Mouse (Mus musculus): Measurements from ENCODE around the gene Spns2.

Spns2 gene

DNA sequence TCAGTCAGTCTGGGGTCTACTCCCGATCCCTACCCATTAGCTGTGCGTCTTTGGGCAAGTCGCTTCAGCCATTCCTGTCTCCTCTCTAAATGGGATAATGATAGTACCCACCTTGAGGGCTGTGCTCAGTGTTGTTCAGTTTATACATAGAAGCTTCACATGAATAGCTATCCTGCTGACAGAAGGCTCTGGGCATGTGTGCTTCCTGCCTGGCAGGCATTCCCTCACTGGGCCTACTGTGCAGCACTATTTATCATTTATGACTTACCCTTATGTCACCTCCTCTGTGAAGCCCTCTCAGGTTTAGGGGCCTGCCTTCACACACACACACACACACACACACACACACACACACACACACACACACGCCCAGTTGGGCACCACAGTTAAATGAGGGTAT, 10.4 kb upstream of the Spns2 start:
- DNase-seq (ENCODE audit: low spot score): no peak

DNA sequence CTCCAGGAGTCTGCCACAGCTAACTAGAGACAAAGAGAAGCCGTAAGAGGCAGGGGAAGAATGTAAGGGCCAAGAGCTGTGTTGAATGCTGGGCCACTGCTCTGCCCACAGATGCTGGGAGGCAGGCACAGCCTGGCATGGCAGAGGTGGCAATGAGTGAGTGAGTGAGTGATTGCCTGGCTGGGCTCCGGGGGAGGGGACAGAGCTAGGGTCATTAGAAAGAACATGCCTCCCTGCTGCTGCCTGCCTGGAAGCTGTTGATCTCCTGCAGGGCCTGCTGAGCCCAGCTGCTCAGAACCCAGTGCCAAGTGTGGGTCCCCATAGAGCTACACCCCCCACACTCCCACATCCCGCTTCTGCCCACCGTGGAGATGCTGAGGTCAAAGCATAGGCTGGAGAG, 7.7 kb upstream of the Spns2 start:
- no peak for DNase-seq (ENCODE audit: low spot score)

DNA sequence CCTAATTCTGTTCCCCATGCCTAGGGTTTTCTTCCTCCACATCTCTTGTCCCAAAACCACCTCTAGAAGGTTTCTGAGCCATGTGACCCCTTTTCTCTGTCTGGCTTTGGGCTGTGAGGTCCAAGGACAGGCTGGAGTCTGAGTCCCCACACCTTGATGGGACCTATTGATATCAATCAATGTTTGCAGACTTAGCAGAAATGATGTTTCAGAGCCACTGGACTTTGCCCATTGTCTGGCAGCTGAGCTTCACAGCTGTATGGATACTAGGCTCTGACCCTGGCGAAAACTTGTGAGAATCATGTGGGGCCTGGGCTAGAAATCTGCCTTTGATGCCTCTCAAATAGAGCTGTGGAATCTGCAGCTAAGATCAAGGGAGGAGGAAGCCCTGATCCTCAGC, 7.1 kb upstream of the Spns2 start:
- DNase-seq (ENCODE audit: low spot score): no peak

DNA sequence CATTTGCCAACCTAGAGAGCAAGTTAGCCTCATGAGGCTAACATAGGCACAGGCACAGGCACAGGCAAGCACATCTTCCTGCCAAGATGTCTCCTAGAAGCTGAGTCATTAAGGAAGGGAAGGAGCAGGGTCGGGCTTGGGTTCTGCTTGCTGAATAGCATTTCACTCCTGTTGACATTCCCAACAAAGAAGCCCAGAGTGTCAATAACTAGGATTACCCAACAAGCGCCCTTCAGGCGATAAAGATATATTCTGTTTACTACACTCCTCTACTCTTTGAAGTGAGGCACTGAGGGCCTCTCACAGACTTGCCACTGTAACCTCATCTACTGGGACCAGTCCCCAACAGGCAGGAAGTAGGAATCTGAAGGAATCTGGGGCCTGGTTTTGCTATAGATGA, 6.4 kb upstream of the Spns2 start:
- no peak for DNase-seq (ENCODE audit: low spot score)

DNA sequence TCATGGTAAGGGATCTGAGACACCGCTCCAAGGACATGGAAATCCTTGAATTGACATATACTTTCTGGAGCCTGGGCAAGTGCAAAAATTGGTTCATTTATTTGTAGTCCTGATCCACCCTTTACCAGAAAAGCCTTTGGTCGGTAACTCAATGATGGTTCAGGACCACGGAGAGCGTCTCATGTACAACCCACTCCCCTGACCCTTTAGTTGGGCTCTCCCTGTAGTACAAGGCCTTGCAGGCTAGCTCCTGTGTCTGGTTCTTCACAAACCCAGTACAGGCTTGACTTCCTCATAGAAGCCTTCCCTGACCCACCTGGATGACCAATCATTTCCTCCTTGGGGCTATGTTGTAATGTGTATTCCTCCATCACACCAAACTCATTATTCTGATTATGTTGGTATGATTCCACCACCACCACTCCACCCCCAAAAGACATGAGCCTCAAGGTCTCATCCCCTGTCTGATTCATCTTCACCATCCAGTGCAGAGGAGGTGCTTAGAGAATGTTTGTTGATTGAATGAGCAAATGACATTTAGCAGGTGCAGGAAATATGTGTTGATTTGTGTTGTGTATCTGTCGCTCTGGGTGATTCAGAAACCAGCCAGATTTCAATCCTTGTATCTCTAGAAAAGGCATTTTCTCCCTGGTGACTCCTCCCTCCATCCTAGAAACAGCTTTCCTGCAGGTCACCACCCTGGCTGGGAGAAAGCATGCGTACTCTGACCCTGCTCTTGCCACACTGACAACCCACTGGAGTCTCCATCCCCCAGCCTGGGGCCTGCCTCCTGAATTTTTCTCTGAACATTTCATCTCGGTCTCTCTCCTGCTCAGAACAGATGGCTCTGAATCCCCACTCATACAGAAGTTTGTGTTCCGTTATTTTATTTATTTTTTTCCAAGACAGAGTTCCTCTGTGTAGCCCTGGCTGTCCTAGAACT, 4.6 kb upstream of the Spns2 start:
- DNase-seq (ENCODE audit: low spot score): no peak

DNA sequence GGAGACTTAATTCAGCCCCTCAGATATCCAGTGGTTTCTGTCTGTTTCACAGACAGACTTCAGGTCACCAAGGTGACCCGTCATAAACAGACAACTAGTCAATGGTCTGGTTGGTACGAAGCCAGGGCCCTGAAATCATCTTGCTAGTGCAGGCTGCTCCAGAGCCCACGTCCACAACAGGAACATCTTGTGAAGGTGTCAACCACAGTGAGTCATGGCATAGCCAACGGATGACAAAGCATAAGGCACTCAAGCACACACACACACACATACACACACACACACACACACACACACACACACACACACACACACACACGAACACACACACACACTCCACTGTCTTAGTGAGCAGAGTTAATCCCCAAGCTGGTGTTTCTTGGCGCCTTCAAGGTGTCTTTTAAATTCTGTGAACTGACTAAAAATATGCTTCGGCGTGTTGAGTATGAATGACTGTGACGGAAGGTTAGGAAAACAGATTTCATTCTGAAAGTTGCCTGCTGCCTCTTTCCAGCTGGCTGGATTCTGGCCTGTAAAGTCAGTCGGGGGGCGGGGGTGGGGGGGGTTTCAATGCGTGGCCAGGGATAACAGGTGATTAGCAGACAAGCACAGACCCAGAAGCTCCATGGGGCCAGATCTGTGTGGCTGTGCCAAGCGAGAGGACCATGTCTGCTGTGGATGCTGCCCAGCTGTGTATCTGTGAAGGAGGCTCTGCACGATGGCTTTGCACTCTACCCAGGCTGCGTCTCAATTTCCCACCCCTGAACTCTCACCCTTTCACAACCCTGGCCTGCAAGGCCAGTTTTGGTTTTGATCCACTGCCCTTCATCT, 1.6 kb upstream of the Spns2 start:
- no peak for DNase-seq (ENCODE audit: low spot score)

DNA sequence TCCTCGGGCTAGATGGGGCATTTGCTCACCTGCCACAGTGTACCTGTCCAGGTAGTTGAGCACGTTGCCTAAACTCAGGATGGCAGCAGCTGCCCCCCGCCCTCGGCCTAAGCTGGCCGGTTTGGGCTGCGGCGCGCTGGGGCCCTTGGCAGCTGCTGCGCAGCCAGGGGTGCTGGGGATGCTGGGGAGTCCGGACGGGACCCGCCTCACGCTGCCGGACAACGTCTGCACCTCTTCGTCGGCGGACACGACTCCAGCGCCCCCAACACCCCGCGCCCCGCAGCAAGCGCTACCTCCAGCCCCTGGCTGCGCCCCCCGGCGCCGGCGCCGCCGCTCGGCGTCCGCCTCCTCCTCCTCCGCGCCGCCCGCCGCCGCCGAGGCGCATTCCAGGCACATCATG, 307 bp downstream of the Spns2 start:
- no peak for DNase-seq (ENCODE audit: low spot score)

DNA sequence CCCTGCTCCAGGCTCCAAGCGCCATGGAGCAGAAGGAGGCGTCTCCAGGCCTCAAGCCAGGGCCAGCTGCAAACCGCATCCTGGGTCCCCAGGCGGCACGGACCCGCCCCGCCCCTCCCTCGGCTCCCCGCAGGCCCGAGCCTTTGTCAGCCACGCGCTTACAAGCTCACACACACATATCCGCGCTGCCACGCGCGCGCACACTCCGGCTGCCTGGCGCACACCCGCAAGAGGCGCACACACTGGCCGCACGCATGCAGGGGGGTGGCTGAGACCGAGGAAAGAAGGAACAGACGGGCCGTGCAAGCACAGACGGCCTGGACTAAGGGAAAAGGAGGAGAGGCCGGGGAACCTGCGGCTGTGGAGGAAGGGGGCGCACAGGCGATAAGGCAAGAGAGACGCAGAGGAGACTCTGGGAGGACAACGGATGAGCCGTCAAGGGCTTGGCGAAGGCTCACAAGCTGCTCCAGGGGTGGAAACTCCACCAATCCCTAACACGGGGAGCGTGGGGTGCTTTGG, 892 bp downstream of the Spns2 start:
- DNase-seq (ENCODE audit: low spot score): no peak

DNA sequence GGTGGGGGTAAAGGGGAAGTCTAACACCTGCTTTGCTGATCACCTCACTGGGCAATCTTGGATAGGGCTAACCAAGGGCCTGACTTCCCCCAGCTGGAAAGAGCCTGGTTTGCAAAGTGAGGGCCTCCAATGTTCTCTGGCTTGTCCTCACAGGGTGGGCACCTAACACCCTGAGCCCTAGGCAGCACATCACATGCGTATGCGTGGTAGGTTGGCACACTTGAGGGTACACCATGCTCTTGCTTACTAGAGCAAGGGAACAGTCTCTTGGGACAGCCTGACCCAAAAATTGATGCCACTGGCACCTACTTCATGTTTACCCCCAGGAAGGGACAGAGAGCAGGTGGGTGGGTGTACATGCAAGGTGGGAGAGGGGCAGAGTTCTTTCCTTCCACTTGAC, 2.0 kb downstream of the Spns2 start:
- DNase-seq (ENCODE audit: low spot score): no peak

DNA sequence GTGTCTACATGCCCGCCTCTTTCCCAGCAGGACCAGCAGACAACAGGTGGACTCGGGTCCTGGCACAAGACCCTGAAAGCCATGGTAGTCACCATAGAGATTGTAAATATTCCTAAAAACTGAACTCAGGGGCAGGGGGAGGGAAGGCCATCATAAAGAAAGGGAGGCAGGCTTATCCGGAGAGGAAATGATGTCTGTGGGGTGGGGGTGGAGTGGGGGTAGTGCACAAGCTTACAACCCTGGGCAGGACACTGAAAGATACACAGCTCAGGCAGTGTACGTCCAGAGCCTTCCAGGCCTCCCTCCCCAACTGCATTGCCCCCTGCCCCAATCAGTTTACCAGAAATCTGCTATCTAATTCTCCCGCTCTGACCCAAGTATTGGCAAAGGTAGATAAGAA, 2.5 kb downstream of the Spns2 start:
- no peak for DNase-seq (ENCODE audit: low spot score)

DNA sequence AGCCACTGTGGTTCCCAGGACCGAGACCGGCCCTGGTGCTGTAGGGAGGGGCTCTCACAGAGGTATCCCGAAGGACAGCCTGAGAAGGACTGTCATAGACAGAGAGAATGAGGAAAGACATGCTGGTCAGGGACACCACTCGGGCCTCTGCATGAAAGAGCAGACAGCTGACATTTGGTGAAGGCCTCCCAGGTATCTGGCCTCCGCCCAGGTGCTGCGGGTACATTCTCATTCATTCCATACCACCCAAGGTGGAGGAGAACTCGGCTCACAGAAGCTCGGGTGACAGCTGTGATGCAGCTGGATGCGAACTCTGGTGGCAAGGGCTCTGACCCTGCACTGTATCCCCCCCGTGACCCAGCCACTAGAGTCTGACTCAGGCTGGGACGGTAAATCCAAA, 3.7 kb downstream of the Spns2 start:
- DNase-seq (ENCODE audit: low spot score): no peak

DNA sequence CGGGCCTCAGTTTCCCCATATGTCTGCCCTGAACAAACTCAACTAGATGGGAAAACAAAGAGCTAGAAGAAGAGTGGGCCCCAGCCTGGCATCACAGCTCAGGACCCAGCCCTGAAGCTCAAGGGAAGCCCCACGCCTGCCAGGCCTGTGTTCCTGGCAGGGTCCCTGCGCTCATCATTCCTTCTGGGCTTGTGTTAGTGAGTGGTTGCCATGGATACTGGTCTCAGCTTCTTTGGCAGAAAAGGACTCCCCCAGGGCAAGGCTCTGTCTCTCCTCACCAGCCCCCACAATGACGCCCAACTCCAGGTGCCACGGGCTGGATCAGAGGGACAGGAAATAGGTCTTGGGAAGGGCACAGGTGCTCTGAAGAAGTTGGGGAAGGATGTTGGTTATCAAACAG, 4.5 kb downstream of the Spns2 start:
- DNase-seq (ENCODE audit: low spot score): no peak

DNA sequence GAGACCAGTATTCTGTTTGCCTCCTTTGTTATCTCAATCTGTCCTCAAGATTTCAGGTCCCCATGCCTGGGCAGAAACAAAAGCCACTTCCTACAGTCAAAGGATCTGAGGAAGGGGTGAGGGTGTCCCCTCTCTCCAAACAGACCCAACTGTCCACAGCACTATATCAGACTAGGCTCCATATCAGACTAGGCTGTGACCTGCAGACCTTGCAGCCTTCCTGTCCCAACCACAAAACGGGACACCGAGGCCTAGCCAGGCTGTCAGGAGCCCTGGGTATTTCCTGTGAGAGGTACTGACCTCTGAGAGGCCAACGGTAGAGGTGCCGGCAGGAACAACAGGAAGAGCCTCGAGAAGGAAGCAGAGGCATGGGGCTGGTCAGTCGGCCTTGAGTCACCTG, 5.2 kb downstream of the Spns2 start:
- no peak for DNase-seq (ENCODE audit: low spot score)

DNA sequence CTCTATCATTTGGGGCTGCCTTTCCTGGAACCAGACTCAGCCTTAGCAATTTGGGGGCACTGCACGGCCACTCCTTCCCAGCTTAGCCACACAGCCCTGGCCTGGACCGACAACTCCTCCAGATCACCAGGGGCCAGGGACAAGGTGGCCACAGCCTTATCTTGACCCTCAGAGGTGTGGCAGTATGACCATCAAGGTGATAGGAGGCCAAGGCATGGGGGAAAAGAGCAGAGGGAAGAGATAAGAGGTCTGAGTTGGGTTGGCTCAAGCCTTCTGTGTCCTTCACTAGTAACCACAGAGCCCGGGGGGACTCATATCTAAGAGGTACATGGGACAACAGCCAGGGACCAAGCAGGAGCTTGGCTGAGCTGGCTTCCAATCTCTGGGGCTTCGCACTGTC, 7.8 kb downstream of the Spns2 start:
- no peak for DNase-seq (ENCODE audit: low spot score)

DNA sequence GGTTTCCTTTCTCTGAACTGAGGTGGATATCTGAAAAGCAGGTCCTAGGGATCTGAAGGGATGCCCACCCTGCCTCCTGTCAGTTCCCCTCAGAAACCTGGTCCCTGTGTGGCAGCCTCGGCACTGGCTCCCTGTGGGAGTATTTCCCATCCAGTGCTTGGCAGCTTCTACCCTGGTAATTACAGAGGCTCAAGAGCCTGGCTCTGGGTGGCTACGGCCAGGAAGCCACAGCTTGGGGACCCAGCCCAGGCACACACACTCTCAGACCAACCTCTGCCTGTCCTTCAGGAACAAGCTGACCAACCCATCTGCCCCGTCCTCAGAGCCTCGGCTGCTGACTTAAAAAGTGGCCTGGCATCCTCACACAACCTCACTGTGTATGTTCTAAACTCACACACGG, 8.4 kb downstream of the Spns2 start:
- no peak for DNase-seq (ENCODE audit: low spot score)

DNA sequence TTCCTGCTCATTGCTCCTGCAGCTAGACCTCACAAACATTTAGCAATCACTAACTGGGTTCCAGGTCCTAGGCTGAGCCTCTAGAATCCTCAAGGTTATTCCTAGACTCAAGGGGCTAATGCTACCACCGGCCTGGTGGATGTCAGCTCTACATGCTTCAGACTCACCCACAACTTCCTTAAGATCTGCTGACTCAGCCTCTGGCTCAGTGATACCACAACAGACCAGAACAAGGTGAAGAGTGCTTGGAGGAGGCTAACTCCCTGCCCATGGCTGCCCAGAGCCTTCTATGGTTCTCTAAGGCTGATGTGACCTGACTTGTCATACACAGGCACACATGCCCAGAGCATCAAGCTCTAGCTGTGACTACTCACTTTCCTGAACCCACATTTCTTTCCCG, 10.2 kb downstream of the Spns2 start:
- DNase-seq (ENCODE audit: low spot score): no peak

DNA sequence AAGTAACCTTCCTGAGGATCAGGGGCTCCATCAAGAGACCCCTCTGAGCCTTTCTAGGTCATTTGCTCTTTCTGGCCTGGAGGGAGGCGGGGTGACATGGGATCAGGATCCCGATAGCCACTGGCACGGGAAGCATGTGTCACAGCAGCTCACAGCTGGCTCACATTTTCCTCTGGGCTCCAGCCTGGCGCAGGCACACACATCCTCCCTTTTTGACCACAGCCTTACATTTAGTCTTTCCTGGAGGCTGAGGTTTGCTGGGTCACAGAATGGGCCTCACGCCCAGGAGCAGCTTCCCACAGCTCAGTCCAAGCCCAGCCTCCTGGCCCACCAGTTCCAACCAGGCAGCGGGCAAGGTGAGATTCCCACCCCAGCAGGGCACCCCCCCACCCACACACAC, 11.5 kb downstream of the Spns2 start:
- DNase-seq (ENCODE audit: low spot score): no peak

DNA sequence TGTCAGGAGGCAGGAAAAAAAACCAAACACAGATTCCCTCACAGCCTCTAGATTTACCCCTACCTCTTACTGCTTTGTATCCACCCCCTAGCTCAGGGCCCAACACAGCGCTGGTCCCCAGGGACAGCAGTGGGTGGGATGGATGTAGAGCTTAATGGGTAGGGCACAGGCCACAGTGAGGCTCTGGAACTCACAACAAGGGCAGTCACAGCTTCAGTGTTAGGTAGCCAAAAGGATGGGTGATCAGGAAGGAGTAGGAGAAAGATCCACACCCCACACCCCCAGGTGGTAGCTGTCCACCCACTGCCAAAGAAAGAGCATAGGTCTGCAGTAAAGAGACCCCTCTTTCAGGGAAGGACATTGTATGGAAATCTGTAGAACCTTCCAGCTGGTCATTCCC, 12.1 kb downstream of the Spns2 start:
- no peak for DNase-seq (ENCODE audit: low spot score)

DNA sequence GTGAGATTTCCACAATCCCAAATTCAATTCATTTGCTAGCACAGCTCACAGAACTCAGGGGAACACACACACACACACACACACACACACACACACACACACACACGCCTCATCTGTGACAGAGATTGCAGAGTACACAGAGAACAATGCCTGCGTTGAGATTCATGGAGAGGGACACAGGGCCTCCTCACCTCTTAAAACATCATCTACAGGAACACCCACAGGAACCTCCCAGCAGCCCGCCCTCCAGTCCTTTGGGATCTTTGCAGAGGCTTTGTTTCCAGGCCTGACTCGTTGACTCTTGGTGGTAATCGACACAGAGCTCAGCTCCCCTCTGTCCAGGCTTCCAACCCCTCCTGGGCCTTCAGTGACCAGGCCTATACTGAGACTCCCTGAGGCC, 12.5 kb downstream of the Spns2 start:
- no peak for DNase-seq (ENCODE audit: low spot score)

DNA sequence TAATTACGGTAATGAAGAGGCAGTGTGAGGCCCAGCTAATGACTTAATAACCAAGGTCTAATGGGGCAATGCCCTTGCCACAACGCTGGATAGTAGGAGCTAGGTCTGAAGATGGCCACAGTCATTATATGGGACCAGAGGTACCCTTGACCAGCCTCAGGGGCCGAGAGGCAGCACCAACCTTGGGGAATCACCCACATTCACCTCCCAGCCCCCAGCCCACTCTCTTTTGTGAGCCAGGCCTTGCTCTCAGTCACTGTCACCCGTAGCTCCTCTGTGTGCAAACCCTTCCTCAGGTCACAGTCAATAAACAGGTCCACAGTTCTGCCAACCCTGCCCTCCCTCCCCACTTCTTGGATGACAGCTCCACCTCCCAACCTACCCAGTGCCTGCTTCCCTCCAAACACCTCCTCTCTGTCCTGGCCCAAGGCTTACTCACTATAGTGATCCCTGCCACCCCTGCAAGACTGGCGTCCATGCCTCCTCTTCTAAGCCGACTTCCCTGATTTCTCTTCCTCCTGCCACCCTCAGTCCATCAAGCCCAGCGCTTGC, 13.6 kb downstream of the Spns2 start:
- DNase-seq (ENCODE audit: low spot score): no peak

DNA sequence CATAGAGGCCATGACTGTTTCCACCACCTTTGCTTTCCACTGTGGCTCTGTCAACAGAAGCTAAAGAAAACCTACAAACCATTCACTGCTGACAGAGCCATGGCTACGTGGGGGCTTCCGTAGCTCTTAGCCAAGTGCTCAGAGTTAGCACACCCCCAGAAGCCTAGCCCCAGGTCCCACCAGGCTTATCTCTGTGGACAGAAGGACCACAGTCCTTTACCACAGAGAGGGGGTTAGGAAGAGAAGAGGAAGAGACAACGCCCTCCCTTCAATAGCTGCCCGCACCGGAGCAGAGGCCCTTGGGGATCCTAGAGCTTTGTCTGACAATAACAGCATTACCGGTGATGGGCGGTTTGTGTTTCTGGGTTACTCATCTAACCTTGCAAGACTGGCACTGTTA, 14.3 kb downstream of the Spns2 start:
- DNase-seq (ENCODE audit: low spot score): no peak

DNA sequence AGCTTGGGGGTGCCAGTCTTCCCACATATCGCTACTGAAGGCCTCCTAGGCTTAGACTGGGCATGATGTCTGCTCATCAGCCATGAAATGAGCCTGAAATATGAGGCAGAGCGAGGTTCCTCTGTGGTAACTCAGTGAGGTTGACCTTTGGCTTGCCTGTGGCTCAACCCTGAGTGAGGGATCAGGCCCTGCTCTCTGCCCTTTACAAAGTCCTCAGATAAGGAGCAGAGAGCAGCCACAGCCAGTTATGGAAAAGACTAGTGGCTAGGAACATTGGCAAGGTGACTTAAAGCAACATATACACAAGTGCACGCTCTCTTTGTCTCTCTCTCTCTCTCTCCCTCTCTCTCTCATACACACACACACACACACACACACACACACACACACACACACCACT, 14.8 kb downstream of the Spns2 start:
- DNase-seq (ENCODE audit: low spot score): no peak

DNA sequence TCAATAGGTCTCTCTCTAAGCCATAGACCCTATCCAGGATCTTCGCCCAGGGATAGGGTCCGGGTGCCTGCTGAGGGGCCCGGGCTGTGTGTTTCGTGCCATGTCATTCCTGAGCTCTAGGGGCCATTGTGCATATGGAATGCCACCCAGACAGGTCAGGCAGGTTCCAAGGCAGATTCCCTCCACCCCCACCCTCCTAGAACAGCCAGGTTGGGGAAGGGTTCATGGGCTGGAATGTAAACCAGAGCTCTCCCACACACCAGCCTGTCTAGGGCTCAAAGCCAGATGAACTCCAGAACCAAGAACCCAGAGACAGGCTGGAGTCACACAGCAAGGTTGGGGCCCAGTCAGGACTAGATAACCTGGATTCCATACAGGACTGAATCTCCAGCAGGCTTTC, 16.2 kb downstream of the Spns2 start:
- DNase-seq (ENCODE audit: low spot score): no peak

Measured in ovary, postnatal 10 days (tissue).